Comparison of ENCODE assay signal across 9 mouse cellular contexts in genomic region chr10:108454691-108455117, GRCm38 (mm10).
DNase-seq lines count a peak whose midpoint lies in the region; ATAC-seq and TF ChIP-seq lines count a peak whose summit lies in the region.
"Had no signal": no experiment of that assay in that cellular context is flagged by ENCODE, and none has a peak within 500 bp of the region (broad histone marks: within the 10 kb centered on the region; RNA-seq: fewer than 3 reads in every experiment).

No protein-coding gene starts in this region.

- no peak for DNase-seq in heart, embryonic 10.5 days (ENCODE audit: low spot score)
- no peak for DNase-seq in heart, postnatal 4 days
- DNase-seq in G1E (ENCODE audit: low spot score) = no peak
- no peak for DNase-seq in embryo, embryonic 10 days (ENCODE audit: low spot score)
- no peak for DNase-seq in layer of hippocampus, postnatal 25 days (ENCODE audit: extremely low spot score in 1 of 2, low spot score in 1 of 2)
- DNase-seq: thymus, postnatal 4 days had no signal

- 42% methylated on average over 11 of the region's 11 CpGs for whole genome bisulfite sequencing in heart, embryonic 10.5 days
- WGBS in kidney, embryonic 15.5 days = 51% methylated on average over 11 of the region's 11 CpGs
- 90% methylated on average over 11 of the region's 11 CpGs for WGBS in forebrain, embryonic 16.5 days

- no peak for TF ChIP-seq CTCF in G1E (IDR thresholded peaks at IDR 0.05; ENCODE audit: low read depth, low read length)

- 0 out of 2 replicates have a peak, but pooled peaks have one; percentile 15 for ATAC-seq in G1E (ENCODE audit: extremely low read depth, insufficient number of reproducible peaks, low FRiP score, poor library complexity, severe bottlenecking)
- peak; percentile 64 for ATAC-seq in kidney, embryonic 15.5 days (replicated peaks; ENCODE audit: low FRiP score)
- peak; percentile 47; the same call in 1 of the 2 replicates for ATAC-seq in megakaryocyte-erythroid progenitor cell, adult 5-6 weeks (replicated peaks; ENCODE audit: low FRiP score, low TSS enrichment, poor library complexity, severe bottlenecking)
- ATAC-seq in forebrain, embryonic 16.5 days = no peak

- no peaks in the 10 kb centered on the region for H3K27me3 ChIP-seq in heart, embryonic 10.5 days (ENCODE audit: insufficient read depth, poor library complexity, severe bottlenecking)
- H3K27me3 ChIP-seq in G1E (ENCODE audit: insufficient read depth, low read length) = no peaks in the 10 kb centered on the region
- no peaks in the 10 kb centered on the region for H3K27me3 ChIP-seq in kidney, embryonic 15.5 days
- no peaks in the 10 kb centered on the region for H3K27me3 ChIP-seq in forebrain, embryonic 16.5 days (replicated peaks; ENCODE audit: control insufficient read depth, insufficient read depth, low read length)

- peak overlapping the region; percentile 74 for H3K27ac ChIP-seq in heart, embryonic 10.5 days
- peak overlapping the region; percentile 56 for H3K27ac ChIP-seq in kidney, embryonic 15.5 days
- no peak overlapping the region for H3K27ac ChIP-seq in forebrain, embryonic 16.5 days (ENCODE audit: low read length)

- no peaks in the 10 kb centered on the region for H3K36me3 ChIP-seq in heart, embryonic 10.5 days
- no peaks in the 10 kb centered on the region for H3K36me3 ChIP-seq in G1E (replicated peaks)
- no peaks in the 10 kb centered on the region for H3K36me3 ChIP-seq in kidney, embryonic 15.5 days
- H3K36me3 ChIP-seq in forebrain, embryonic 16.5 days (ENCODE audit: control insufficient read depth, insufficient read depth) = no peaks in the 10 kb centered on the region

- no peak overlapping the region for H3K4me3 ChIP-seq in heart, embryonic 10.5 days
- no peak overlapping the region; the same call in 1 of the 2 replicates for H3K4me3 ChIP-seq in G1E (ENCODE audit: low read depth, low read length)
- H3K4me3 ChIP-seq in kidney, embryonic 15.5 days (replicated peaks) = no peak overlapping the region
- H3K4me3 ChIP-seq in forebrain, embryonic 16.5 days (replicated peaks; ENCODE audit: low read length) = no peak overlapping the region

- H3K9me3 ChIP-seq in heart, embryonic 10.5 days = no peaks in the 10 kb centered on the region
- no peaks in the 10 kb centered on the region for H3K9me3 ChIP-seq in G1E (replicated peaks)
- no peaks in the 10 kb centered on the region for H3K9me3 ChIP-seq in kidney, embryonic 15.5 days (replicated peaks)
- no peaks in the 10 kb centered on the region for H3K9me3 ChIP-seq in forebrain, embryonic 16.5 days (ENCODE audit: control insufficient read depth, low read length)

- H3K4me2 ChIP-seq in kidney, embryonic 15.5 days = no peak overlapping the region
- H3K4me2 ChIP-seq in forebrain, embryonic 16.5 days (ENCODE audit: low read length) = no peak overlapping the region

- H3K9ac ChIP-seq in kidney, embryonic 15.5 days = no peak overlapping the region
- no peak overlapping the region for H3K9ac ChIP-seq in forebrain, embryonic 16.5 days (replicated peaks; ENCODE audit: low read depth, low read length)

- H3K4me1 ChIP-seq in heart, embryonic 10.5 days = peaks cover 13% of the 10 kb centered on the region
- H3K4me1 ChIP-seq in G1E (ENCODE audit: insufficient read depth, low read depth, low read length) = peaks cover 17% of the 10 kb centered on the region
- H3K4me1 ChIP-seq in kidney, embryonic 15.5 days = peaks cover 15% of the 10 kb centered on the region
- no peaks in the 10 kb centered on the region for H3K4me1 ChIP-seq in forebrain, embryonic 16.5 days (replicated peaks; ENCODE audit: control insufficient read depth, insufficient read depth, low read length)
